Mouse (Mus musculus) E14TG2a.4 (cell line): ENCODE results near the gene Btbd6.

Experiments
- CTCF ChIP-seq: conservative IDR thresholded peaks from 2 replicates; pipeline ENCODE4 v1.5.1; 2014; ENCODE audit warnings: low read length
- NANOG ChIP-seq: IDR thresholded peaks from 2 replicates; pipeline ENCODE4 v1.6.1; 2014; ENCODE audit warnings: borderline replicate concordance, low read length, mixed read lengths

- TF ChIP-seq NANOG = no peak
- no peak for TF ChIP-seq CTCF
Observed at GRCm38 (mm10) chr12:113013021-113013491, 36.8 kb downstream of the Btbd6 start.
